Mouse (Mus musculus): ENCODE data around the gene Pck1.

Pck1 gene

DNA sequence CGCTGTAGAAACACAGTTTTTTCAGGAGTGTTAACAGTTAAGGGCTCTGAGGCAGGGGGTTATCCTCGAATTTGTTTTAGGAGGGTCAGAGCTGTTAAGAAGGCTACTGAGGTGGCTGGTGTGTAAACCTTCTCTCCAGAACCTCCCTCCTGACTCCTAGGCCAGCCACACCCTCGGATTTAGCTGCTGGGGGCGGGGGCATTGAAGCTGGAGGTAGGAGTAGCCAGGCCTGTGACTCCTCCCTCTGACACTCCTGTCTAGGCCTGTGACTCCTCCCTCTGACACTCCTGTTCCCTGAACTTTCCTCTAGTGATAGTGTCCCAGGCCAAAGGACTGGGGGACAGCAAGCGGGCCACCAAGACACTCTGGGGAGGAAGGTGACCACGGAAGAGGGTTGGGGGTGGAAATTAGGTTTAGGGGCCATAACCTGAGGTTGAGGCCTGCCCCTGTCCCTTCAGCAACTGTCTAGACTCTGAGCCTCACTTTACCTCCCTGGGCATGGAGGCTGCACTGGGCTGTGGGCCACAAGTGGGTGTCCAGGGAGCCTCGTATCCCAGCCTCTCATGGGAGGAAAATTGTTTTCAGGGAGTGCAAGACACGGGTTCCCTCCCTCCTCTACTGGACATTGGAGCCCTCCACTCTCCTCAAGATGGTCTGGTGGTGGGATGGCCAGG is 34.5 kb downstream of the Pck1 start:
- no peak for DNase-seq (ENCODE audit: low read depth, low spot score)
- no peaks in the 10 kb centered on the region for H3K36me3 ChIP-seq (ENCODE audit: control insufficient read depth, insufficient read depth, low read length, poor library complexity, severe bottlenecking)
- no peaks in the 10 kb centered on the region for H3K27me3 ChIP-seq (ENCODE audit: control insufficient read depth, insufficient read depth, low read length, poor library complexity, severe bottlenecking)

DNA sequence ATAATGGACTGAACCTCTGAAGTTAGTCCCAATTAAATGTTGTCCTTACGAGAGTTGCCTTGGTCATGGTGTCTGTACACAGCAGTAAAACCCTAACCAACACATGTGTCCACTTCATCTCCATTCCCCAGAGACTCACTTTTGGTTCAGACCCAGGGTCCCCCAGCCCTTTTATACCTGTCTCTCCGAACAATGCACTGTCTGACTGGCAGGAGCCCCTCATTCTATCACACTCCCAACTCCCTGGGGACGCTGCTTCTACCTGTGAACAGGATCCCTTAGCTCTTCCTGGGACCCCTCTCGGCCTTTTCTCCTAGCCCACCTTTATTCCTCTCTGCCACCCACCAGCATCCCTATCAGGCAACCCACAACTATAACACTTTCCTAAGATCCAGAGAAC is 41.9 kb downstream of the Pck1 start:
- no peak for DNase-seq (ENCODE audit: low read depth, low spot score)
- H3K36me3 ChIP-seq (ENCODE audit: control insufficient read depth, insufficient read depth, low read length, poor library complexity, severe bottlenecking): no peaks in the 10 kb centered on the region

GRCm38 (mm10) chr2:173202924-173203689 is 50.3 kb downstream of the Pck1 start:
- DNase-seq (ENCODE audit: low read depth, low spot score): no peak
- Histone ChIP-seq H3K27me3 (ENCODE audit: control insufficient read depth, insufficient read depth, low read length, poor library complexity, severe bottlenecking) (no peaks in the 10 kb centered on the region), H3K36me3 (ENCODE audit: control insufficient read depth, insufficient read depth, low read length, poor library complexity, severe bottlenecking) (0 out of 2 replicates have a peak, but pooled peaks cover 2% of the 10 kb centered on the region)

More for the DNA sequence above, 41.9 kb downstream of the Pck1 start:
- H3K27me3 ChIP-seq (ENCODE audit: control insufficient read depth, insufficient read depth, low read length, poor library complexity, severe bottlenecking): no peaks in the 10 kb centered on the region

- H3K27me3 ChIP-seq (ENCODE audit: control insufficient read depth, insufficient read depth, low read length, poor library complexity, severe bottlenecking): no peaks in the 10 kb centered on the region
- DNase-seq (ENCODE audit: low read depth, low spot score): no peak
- H3K36me3 ChIP-seq (ENCODE audit: control insufficient read depth, insufficient read depth, low read length, poor library complexity, severe bottlenecking): 0 out of 2 replicates have a peak, but pooled peaks cover 2% of the 10 kb centered on the region
Observed at GRCm38 (mm10) chr2:173203726-173204125, 50.9 kb downstream of the Pck1 start.

DNA sequence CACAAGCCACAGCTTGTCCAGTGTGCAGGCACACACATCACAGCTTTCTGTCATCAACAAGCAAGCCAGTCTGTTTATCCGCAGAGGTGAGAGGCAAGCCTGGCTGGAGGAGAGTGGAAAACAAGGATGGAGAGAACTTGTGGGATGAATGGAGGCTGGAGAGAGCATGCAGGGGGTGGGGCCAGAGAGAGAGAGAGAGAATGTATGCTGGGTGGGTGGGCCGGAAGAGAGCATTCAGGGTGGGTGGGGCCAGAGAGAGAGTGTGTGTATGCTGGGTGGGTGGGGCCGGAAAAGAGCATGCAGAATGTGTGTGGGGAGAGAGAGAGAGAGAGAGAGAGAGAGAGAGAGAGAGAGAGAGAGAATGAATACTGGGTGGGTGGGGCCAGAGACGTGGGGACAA is 51.8 kb downstream of the Pck1 start:
- 0 out of 2 replicates have a peak, but pooled peaks cover 2% of the 10 kb centered on the region for H3K36me3 ChIP-seq (ENCODE audit: control insufficient read depth, insufficient read depth, low read length, poor library complexity, severe bottlenecking)
- DNase-seq (ENCODE audit: low read depth, low spot score): no peak
- H3K27me3 ChIP-seq (ENCODE audit: control insufficient read depth, insufficient read depth, low read length, poor library complexity, severe bottlenecking): no peaks in the 10 kb centered on the region

GRCm38 (mm10) chr2:173205563-173206099 is 52.8 kb downstream of the Pck1 start:
- Histone ChIP-seq H3K36me3 (ENCODE audit: control insufficient read depth, insufficient read depth, low read length, poor library complexity, severe bottlenecking) (0 out of 2 replicates have a peak, but pooled peaks cover 2% of the 10 kb centered on the region), H3K27me3 (ENCODE audit: control insufficient read depth, insufficient read depth, low read length, poor library complexity, severe bottlenecking) (no peaks in the 10 kb centered on the region)
- DNase-seq (ENCODE audit: low read depth, low spot score): no peak

- no peaks in the 10 kb centered on the region for H3K27me3 ChIP-seq (ENCODE audit: control insufficient read depth, insufficient read depth, low read length, poor library complexity, severe bottlenecking)
- no peak for DNase-seq (ENCODE audit: low read depth, low spot score)
Observed at GRCm38 (mm10) chr2:173207051-173207450, 54.2 kb downstream of the Pck1 start.

More at GRCm38 (mm10) chr2:173207051-173207450, 54.2 kb downstream of the Pck1 start:
- H3K36me3 ChIP-seq (ENCODE audit: control insufficient read depth, insufficient read depth, low read length, poor library complexity, severe bottlenecking): 0 out of 2 replicates have a peak, but pooled peaks cover 2% of the 10 kb centered on the region
